Mouse (Mus musculus): ENCODE data around the gene Fam184b.

- TF ChIP-seq CTCF (IDR thresholded peaks at IDR 0.05; ENCODE audit: low read depth) (peak; percentile 50), EP300 (IDR thresholded peaks at IDR 0.05; ENCODE audit: low read depth) (no peak)
These were observed 104.9 kb downstream of the Fam184b start for GRCm38 (mm10) chr5:45534319-45535098.

Data from heart, postnatal 0 days (tissue).